Mouse (Mus musculus): ENCODE results near the gene Loxl3.

The Loxl3 gene

GRCm38 (mm10) chr6:83092416-83093127, 58.6 kb downstream of the Loxl3 start:
- Histone ChIP-seq H3K36me3 (ENCODE audit: insufficient read depth, low read length) (no peaks in the 10 kb centered on the region), H3K4me3 (replicated peaks; ENCODE audit: low read length) (no peak overlapping the region), H3K9me3 (ENCODE audit: low read length) (0 out of 2 replicates have a peak, but pooled peaks cover 4% of the 10 kb centered on the region), H3K27me3 (ENCODE audit: insufficient read depth, low read length) (peaks cover 64% of the 10 kb centered on the region), H3K4me1 (replicated peaks; ENCODE audit: low read depth, low read length) (peaks cover 14% of the 10 kb centered on the region)
- TF ChIP-seq CTCF (conservative IDR thresholded peaks at IDR 0.05; ENCODE audit: low read length), result no peak
- no peak for TF ChIP-seq NANOG (IDR thresholded peaks at IDR 0.05; ENCODE audit: borderline replicate concordance, low read length)
- TF ChIP-seq POU5F1 (IDR thresholded peaks at IDR 0.05; ENCODE audit: borderline replicate concordance, low read length), result no peak

- H3K36me3 ChIP-seq (ENCODE audit: insufficient read depth, low read length), result no peaks in the 10 kb centered on the region
- H3K4me3 ChIP-seq (replicated peaks; ENCODE audit: low read length), result no peak overlapping the region
- H3K27me3 ChIP-seq (ENCODE audit: insufficient read depth, low read length), result peaks cover 53% of the 10 kb centered on the region
- peaks cover 5% of the 10 kb centered on the region; the same call in 1 of the 2 replicates for H3K4me1 ChIP-seq (replicated peaks; ENCODE audit: low read depth, low read length)
- TF ChIP-seq POU5F1 (IDR thresholded peaks at IDR 0.05; ENCODE audit: borderline replicate concordance, low read length) (no peak), NANOG (IDR thresholded peaks at IDR 0.05; ENCODE audit: borderline replicate concordance, low read length) (no peak), CTCF (conservative IDR thresholded peaks at IDR 0.05; ENCODE audit: low read length) (no peak)
- H3K9me3 ChIP-seq (ENCODE audit: low read length), result 0 out of 2 replicates have a peak, but pooled peaks cover 4% of the 10 kb centered on the region
These were observed 62.0 kb downstream of the Loxl3 start for GRCm38 (mm10) chr6:83095968-83096367.

- Histone ChIP-seq H3K4me3 (replicated peaks; ENCODE audit: low read length) (no peak overlapping the region), H3K4me1 (replicated peaks; ENCODE audit: low read depth, low read length) (peaks cover 23% of the 10 kb centered on the region), H3K27me3 (ENCODE audit: insufficient read depth, low read length) (peaks cover 55% of the 10 kb centered on the region), H3K36me3 (ENCODE audit: insufficient read depth, low read length) (no peaks in the 10 kb centered on the region), H3K9me3 (ENCODE audit: low read length) (0 out of 2 replicates have a peak, but pooled peaks cover 4% of the 10 kb centered on the region)
- TF ChIP-seq NANOG (IDR thresholded peaks at IDR 0.05; ENCODE audit: borderline replicate concordance, low read length), result no peak
- no peak for TF ChIP-seq POU5F1 (IDR thresholded peaks at IDR 0.05; ENCODE audit: borderline replicate concordance, low read length)
- no peak for TF ChIP-seq CTCF (conservative IDR thresholded peaks at IDR 0.05; ENCODE audit: low read length)
These were observed 64.4 kb downstream of the Loxl3 start for GRCm38 (mm10) chr6:83098411-83098810.

DNA sequence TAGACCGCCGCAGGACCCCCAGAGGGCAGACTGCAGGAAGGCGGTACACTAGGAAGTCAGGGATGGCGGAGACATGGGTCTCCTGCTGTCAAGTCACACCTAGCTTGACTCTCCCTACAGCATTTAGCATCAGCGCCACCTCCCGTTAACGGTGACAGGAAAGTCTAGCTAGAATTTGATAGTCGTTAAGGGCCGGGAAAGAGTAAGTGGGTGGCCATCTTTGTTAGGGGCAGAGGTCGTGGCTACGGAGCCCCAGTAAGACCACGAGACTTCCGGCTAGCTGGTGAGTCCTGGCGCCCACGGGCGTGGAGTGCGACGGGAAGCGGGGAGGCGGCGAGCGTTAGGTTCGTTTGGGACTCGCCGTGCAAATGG, 67.3 kb downstream of the Loxl3 start, which contains the start of the genes Ccdc142 and Gm42688:
Ccdc142 (plus strand) TSS at position 286 of the 372 bp plus-strand sequence.
Gm42688 (plus strand) TSS at position 302 of the 372 bp plus-strand sequence.
- Histone ChIP-seq H3K4me1 (replicated peaks; ENCODE audit: low read depth, low read length) (peaks cover 24% of the 10 kb centered on the region), H3K4me3 (replicated peaks; ENCODE audit: low read length) (peak within 1 kb of the TSS; percentile 94), H3K27me3 (ENCODE audit: insufficient read depth, low read length) (peaks cover 50% of the 10 kb centered on the region), H3K9me3 (ENCODE audit: low read length) (no peaks in the 10 kb centered on the region), H3K36me3 (ENCODE audit: insufficient read depth, low read length) (peaks cover 3% of the 10 kb centered on the region; the same call in 1 of the 2 replicates)
- peak; percentile 12; the same call in 1 of the 2 replicates for TF ChIP-seq CTCF (conservative IDR thresholded peaks at IDR 0.05; ENCODE audit: low read length)
- no peak for TF ChIP-seq POU5F1 (IDR thresholded peaks at IDR 0.05; ENCODE audit: borderline replicate concordance, low read length)
- TF ChIP-seq NANOG (IDR thresholded peaks at IDR 0.05; ENCODE audit: borderline replicate concordance, low read length), result no peak

GRCm38 (mm10) chr6:83101688-83102556, 67.9 kb downstream of the Loxl3 start:
- Histone ChIP-seq H3K4me1 (replicated peaks; ENCODE audit: low read depth, low read length) (peaks cover 24% of the 10 kb centered on the region), H3K27me3 (ENCODE audit: insufficient read depth, low read length) (peaks cover 48% of the 10 kb centered on the region), H3K9me3 (ENCODE audit: low read length) (no peaks in the 10 kb centered on the region), H3K4me3 (replicated peaks; ENCODE audit: low read length) (peak overlapping the region; percentile 94), H3K36me3 (ENCODE audit: insufficient read depth, low read length) (peaks cover 7% of the 10 kb centered on the region; the same call in 1 of the 2 replicates)
- no peak for TF ChIP-seq CTCF (conservative IDR thresholded peaks at IDR 0.05; ENCODE audit: low read length)
- no peak for TF ChIP-seq POU5F1 (IDR thresholded peaks at IDR 0.05; ENCODE audit: borderline replicate concordance, low read length)
- TF ChIP-seq NANOG (IDR thresholded peaks at IDR 0.05; ENCODE audit: borderline replicate concordance, low read length), result no peak

Measured in E14TG2a.4 (cell line).